Mouse (Mus musculus) cerebellum, postnatal 4 days (tissue): ENCODE measurements around the gene Wipi2.
A peak's percentile ranks its signal among the peaks of the same experiment; 100 is the strongest.

Source experiments
- DNase-seq, 2 experiments: peaks; one replicate each; pipeline ENCODE4 v3.0.0; 2022; ENCODE audit warnings: low spot score in 2 of 2, mixed read lengths in 1 of 2

Gene Wipi2

GRCm38 (mm10) chr5:142630224-142630623, 2.7 kb downstream of the Wipi2 start:
- no peak for DNase-seq

GRCm38 (mm10) chr5:142637823-142638222, 10.3 kb downstream of the Wipi2 start:
- DNase-seq, result no peak

GRCm38 (mm10) chr5:142640088-142640487, 12.6 kb downstream of the Wipi2 start:
- DNase-seq, result no peak

GRCm38 (mm10) chr5:142641331-142642051, 14.0 kb downstream of the Wipi2 start:
- no peak for DNase-seq

GRCm38 (mm10) chr5:142648162-142648561, 20.7 kb downstream of the Wipi2 start:
- DNase-seq, result no peak

GRCm38 (mm10) chr5:142649460-142650050, 22.1 kb downstream of the Wipi2 start:
- DNase-seq, result no peak

GRCm38 (mm10) chr5:142650390-142650789, 22.9 kb downstream of the Wipi2 start:
- DNase-seq, result no peak

- DNase-seq, result no peak
Measured at GRCm38 (mm10) chr5:142650794-142651497, 23.4 kb downstream of the Wipi2 start.

GRCm38 (mm10) chr5:142652266-142652665, 24.8 kb downstream of the Wipi2 start:
- no peak for DNase-seq

- no peak for DNase-seq
Measured at GRCm38 (mm10) chr5:142660656-142661434, 33.3 kb downstream of the Wipi2 start.

GRCm38 (mm10) chr5:142667921-142668320, 40.4 kb downstream of the Wipi2 start:
- DNase-seq, result no peak

GRCm38 (mm10) chr5:142668556-142669263, 41.2 kb downstream of the Wipi2 start:
- DNase-seq, result no peak

GRCm38 (mm10) chr5:142669726-142670125, 42.2 kb downstream of the Wipi2 start:
- DNase-seq, result peak in 1 of 2 experiments; percentile 21

- DNase-seq, result peak in 1 of 2 experiments; percentile 28
Measured at GRCm38 (mm10) chr5:142673082-142673481, 45.6 kb downstream of the Wipi2 start.

- no peak for DNase-seq
Measured at GRCm38 (mm10) chr5:142678141-142678571, 50.7 kb downstream of the Wipi2 start.

GRCm38 (mm10) chr5:142679065-142679464, 51.6 kb downstream of the Wipi2 start:
- no peak for DNase-seq

- DNase-seq, result no peak
Measured at GRCm38 (mm10) chr5:142681911-142682310, 54.4 kb downstream of the Wipi2 start.

GRCm38 (mm10) chr5:142682529-142682928, 55.0 kb downstream of the Wipi2 start:
- DNase-seq, result no peak

- DNase-seq, result no peak
Measured at GRCm38 (mm10) chr5:142688866-142689265, 61.4 kb downstream of the Wipi2 start.

GRCm38 (mm10) chr5:142690343-142690742, 62.8 kb downstream of the Wipi2 start:
- DNase-seq, result no peak

GRCm38 (mm10) chr5:142692248-142692647, 64.8 kb downstream of the Wipi2 start, which contains the start of gene Slc29a4:
Gene Slc29a4, plus strand, starts transcription at chr5:142692512.
- DNase-seq, result peak in 1 of 2 experiments; percentile 35
